Mouse (Mus musculus) heart, postnatal 0 days (tissue): ENCODE results near the gene Strn3.

ENCODE experiments used
- CTCF ChIP-seq: IDR thresholded peaks from 2 replicates; pipeline ENCODE4 v1.5.1; 2016; ENCODE audit warnings: antibody characterized with exemption, control low read depth, low read depth
- EP300 ChIP-seq: IDR thresholded peaks from 2 replicates; pipeline ENCODE4 v1.6.1; 2016; ENCODE audit warnings: antibody characterized with exemption, low read depth

- TF ChIP-seq CTCF = no peak
- TF ChIP-seq EP300 = no peak
Observed at GRCm38 (mm10) chr12:51676442-51676841, 15.3 kb downstream of the Strn3 start.
